Mouse (Mus musculus): ENCODE results near the gene Il17c.

Gene Il17c

GRCm38 (mm10) chr8:122459218-122459900, 37.5 kb downstream of the Il17c start:
- DNase-seq (ENCODE audit: low read depth, low spot score) = no peak

DNA sequence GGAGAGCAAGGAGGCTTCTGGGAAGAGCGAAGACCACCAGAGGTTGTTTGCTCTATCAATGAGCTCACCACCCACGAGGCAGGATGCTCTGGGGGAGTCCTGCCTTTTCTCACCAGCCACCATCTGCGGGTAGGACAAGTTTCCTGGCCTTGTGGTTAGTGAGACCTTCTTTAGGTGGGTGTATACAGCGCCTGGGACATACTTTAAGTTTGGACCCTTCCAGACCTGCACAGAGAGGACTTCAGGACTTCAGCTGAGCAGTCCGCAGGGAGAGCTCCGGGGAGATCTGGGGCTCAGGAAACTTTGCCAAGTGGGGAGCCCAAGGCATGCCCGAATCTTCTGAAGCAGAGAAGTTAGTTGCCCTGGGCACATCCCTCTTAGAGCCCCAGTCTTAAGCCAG, 38.2 kb downstream of the Il17c start:
- DNase-seq (ENCODE audit: low read depth, low spot score) = no peak

- peak; percentile 54 for DNase-seq (ENCODE audit: low read depth, low spot score)
Measured at GRCm38 (mm10) chr8:122460524-122461472, 39.0 kb downstream of the Il17c start, which contains the start of gene Snai3. Gene Snai3 (minus strand): TSS chr8:122460733.

DNA sequence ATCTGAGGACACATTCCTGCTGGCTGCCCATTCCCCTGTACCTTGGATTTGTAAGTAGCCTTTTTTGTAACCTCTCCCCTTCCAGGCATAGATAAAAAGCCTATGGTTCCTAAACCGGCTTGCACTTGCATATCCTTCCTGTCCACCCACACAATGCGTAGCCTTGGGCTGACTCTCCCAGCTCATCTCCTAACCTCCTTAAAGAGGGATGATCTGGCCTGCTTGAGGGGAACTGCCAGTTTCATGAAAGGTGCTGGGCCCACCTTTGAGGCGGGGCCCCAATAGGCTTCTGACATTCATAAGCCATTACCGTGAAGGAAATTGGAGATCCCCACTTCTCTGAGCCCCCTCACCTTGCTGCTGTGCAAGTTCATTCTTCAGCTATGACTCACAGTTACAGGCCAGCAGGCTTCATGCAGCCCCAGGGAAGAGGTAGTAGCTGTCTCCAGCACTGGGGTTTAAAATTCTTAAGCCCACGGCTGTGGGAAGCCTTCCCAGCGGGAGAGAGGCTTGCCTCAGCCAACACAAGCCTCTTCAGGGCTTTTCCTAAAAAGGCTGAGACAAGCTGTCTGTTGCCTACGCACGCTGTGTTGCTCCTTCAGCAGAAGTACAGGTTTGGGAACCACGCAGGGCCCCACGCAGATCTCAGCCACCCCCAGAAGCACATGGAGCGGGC, 39.8 kb downstream of the Il17c start:
- DNase-seq (ENCODE audit: low read depth, low spot score) = no peak

DNA sequence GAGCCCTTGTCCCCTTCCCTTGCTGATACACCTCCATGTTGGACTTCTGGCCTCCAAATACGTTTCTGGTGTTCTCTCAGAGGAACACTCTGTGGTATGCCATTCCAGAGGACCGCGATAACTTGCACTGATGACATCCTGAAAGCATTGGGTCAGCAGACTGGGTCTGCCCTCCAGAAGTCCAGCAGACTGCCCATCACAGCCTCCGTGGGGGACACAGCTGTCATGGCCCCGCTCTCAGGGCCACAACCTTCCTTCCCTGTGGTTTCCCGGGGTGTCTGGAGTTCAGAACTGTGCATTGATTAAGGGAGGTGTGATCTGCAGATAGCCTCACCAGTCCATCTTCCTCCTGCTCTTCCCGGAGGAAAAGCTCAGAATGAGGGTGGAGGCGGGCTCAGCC, 40.7 kb downstream of the Il17c start:
- no peak for DNase-seq (ENCODE audit: low read depth, low spot score)

GRCm38 (mm10) chr8:122463651-122464640, 42.1 kb downstream of the Il17c start:
- DNase-seq (ENCODE audit: low read depth, low spot score) = no peak

DNA sequence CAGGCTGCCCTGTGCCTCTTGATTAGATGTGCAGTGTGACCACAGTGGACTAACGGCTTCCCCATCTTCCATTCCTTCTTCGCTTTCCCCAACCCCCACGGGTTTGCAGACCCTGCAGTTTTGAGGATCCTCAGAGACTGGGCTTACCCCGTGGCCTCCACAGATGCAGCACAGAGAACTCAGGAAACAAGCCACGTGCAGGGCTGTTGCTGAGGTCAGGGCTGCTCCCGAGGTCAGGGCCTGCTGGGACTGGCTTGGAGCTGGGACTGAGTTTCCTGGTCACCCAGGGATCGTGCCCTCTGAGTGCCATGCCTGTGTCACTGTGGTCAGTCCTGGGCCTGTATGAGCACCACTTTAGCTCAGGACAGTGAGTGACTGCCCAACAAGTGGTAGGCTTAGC, 43.2 kb downstream of the Il17c start:
- no peak for DNase-seq (ENCODE audit: low read depth, low spot score)

DNA sequence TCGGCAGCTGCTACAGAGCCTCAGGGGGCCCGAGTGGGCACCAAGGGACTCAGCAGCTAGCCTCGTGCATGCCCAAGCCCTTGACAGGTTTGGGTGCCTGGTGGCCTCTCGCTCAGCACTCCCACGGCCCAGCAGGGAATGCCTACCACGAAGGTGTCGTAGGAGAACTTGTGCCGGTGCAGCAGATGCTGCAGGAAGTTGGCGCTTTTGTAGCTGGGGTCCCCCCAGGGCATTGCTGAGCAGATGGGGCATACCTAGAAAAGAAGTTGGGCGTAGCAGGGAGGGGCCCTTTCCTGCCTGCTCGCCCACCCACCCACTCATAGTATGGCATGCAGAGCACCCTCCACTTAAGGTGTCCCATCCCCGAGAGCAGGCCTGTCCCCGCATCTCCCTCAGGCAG, 46.0 kb downstream of the Il17c start:
- no peak for DNase-seq (ENCODE audit: low read depth, low spot score)

DNA sequence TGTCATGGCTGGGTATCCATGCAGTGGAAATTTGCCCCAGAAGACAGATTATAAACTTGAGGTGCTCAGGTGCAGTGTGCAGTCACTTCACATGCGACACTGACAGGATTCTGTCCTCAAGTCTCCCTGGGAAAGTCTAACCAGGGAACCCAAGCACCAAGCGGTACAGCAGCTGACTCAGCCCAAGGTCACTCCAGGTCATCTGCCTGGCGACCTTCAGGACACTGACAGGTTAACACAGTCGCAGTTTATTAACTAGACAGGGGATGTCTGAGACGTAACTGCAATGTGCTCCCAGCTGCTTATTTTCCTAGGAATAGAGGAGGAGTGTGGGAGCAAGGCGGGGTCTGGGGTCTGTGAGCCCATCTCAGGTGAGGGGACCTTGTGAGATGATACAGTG, 47.6 kb downstream of the Il17c start:
- DNase-seq (ENCODE audit: low read depth, low spot score) = no peak

GRCm38 (mm10) chr8:122469965-122470364, 48.1 kb downstream of the Il17c start:
- DNase-seq (ENCODE audit: low read depth, low spot score) = no peak

DNA sequence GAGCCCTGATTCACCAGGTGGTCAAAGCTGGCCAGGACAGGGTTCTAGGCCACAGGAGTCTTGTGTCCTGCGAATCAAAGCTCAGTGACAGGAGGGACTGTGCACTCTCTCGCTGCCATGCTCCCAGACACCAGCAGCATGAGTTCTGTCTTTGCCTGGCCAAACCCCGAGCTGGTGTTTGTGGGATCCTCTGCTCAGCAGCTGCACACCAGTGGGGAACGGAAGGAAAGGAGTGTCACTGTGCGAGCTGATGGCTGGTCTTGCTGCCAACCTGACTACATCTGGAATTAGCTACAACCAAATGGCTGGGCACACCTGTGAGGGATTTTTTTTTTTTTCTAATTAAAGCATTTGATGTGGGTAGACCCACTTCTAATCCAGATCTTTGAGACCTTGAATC, 48.9 kb downstream of the Il17c start:
- DNase-seq (ENCODE audit: low read depth, low spot score) = no peak

Data from mesoderm, embryonic 11.5 days (tissue).